Mouse (Mus musculus): ENCODE data around the gene Scamp1. TPM values are rescaled to one million over a fixed set of nuclear protein-coding genes. Genes with fewer than 3 reads are reported as not detected.

The Scamp1 gene
- polyA plus RNA-seq, 1 experiment from 2014 or later = 58.5 TPM

GRCm38 (mm10) chr13:94265291-94265690 lies 20.4 kb downstream of the Scamp1 start:
- no peak overlapping the region for H3K4me2 ChIP-seq (ENCODE audit: low read length)
- H3K4me1 ChIP-seq (ENCODE audit: control insufficient read depth, insufficient read depth, low read length) = 0 out of 2 replicates have a peak, but pooled peaks cover 2% of the 10 kb centered on the region
- DNase-seq (ENCODE audit: low spot score) = no peak
- H3K4me3 ChIP-seq (ENCODE audit: low read depth, low read length) = no peak overlapping the region
- H3K27ac ChIP-seq (ENCODE audit: low read depth, low read length) = no peak overlapping the region
- H3K9ac ChIP-seq (ENCODE audit: low read length) = no peak overlapping the region
- ATAC-seq = no peak
- H3K27me3 ChIP-seq (replicated peaks; ENCODE audit: control insufficient read depth, insufficient read depth, low read length) = no peaks in the 10 kb centered on the region
- 79% methylated on average over 3 of the region's 3 CpGs for WGBS
- no peaks in the 10 kb centered on the region for H3K9me3 ChIP-seq (replicated peaks; ENCODE audit: control insufficient read depth, low read length)
- H3K36me3 ChIP-seq (ENCODE audit: control insufficient read depth, insufficient read depth, low read length) = no peaks in the 10 kb centered on the region

GRCm38 (mm10) chr13:94263943-94264342 lies 21.7 kb downstream of the Scamp1 start:
- H3K27me3 ChIP-seq (replicated peaks; ENCODE audit: control insufficient read depth, insufficient read depth, low read length) = no peaks in the 10 kb centered on the region
- H3K27ac ChIP-seq (ENCODE audit: low read depth, low read length) = no peak overlapping the region
- DNase-seq (ENCODE audit: low spot score) (no peak), ATAC-seq (no peak)
- 83% methylated on average over 5 of the region's 5 CpGs for WGBS
- no peaks in the 10 kb centered on the region for H3K36me3 ChIP-seq (ENCODE audit: control insufficient read depth, insufficient read depth, low read length)
- no peaks in the 10 kb centered on the region for H3K9me3 ChIP-seq (replicated peaks; ENCODE audit: control insufficient read depth, low read length)
- no peak overlapping the region for H3K4me3 ChIP-seq (ENCODE audit: low read depth, low read length)
- H3K9ac ChIP-seq (ENCODE audit: low read length) = no peak overlapping the region
- H3K4me1 ChIP-seq (ENCODE audit: control insufficient read depth, insufficient read depth, low read length) = 0 out of 2 replicates have a peak, but pooled peaks cover 2% of the 10 kb centered on the region
- H3K4me2 ChIP-seq (ENCODE audit: low read length) = no peak overlapping the region

GRCm38 (mm10) chr13:94262551-94262950 lies 23.1 kb downstream of the Scamp1 start:
- Histone ChIP-seq H3K9ac (ENCODE audit: low read length) (no peak overlapping the region), H3K27ac (ENCODE audit: low read depth, low read length) (no peak overlapping the region), H3K27me3 (replicated peaks; ENCODE audit: control insufficient read depth, insufficient read depth, low read length) (no peaks in the 10 kb centered on the region), H3K4me1 (ENCODE audit: control insufficient read depth, insufficient read depth, low read length) (no peaks in the 10 kb centered on the region), H3K9me3 (replicated peaks; ENCODE audit: control insufficient read depth, low read length) (no peaks in the 10 kb centered on the region), H3K4me3 (ENCODE audit: low read depth, low read length) (no peak overlapping the region), H3K4me2 (ENCODE audit: low read length) (no peak overlapping the region), H3K36me3 (ENCODE audit: control insufficient read depth, insufficient read depth, low read length) (no peaks in the 10 kb centered on the region)
- no peak for ATAC-seq
- WGBS = 82% methylated on average over 4 of the region's 4 CpGs
- DNase-seq (ENCODE audit: low spot score) = no peak

GRCm38 (mm10) chr13:94261624-94262023 lies 24.0 kb downstream of the Scamp1 start:
- Histone ChIP-seq H3K4me3 (ENCODE audit: low read depth, low read length) (no peak overlapping the region), H3K9me3 (replicated peaks; ENCODE audit: control insufficient read depth, low read length) (no peaks in the 10 kb centered on the region), H3K4me1 (ENCODE audit: control insufficient read depth, insufficient read depth, low read length) (no peaks in the 10 kb centered on the region), H3K4me2 (ENCODE audit: low read length) (no peak overlapping the region), H3K9ac (ENCODE audit: low read length) (no peak overlapping the region), H3K27me3 (replicated peaks; ENCODE audit: control insufficient read depth, insufficient read depth, low read length) (no peaks in the 10 kb centered on the region), H3K36me3 (ENCODE audit: control insufficient read depth, insufficient read depth, low read length) (no peaks in the 10 kb centered on the region), H3K27ac (ENCODE audit: low read depth, low read length) (no peak overlapping the region)
- ATAC-seq (no peak), DNase-seq (ENCODE audit: low spot score) (no peak)
- WGBS = 80% methylated on average over 6 of the region's 6 CpGs

GRCm38 (mm10) chr13:94260961-94261360 lies 24.7 kb downstream of the Scamp1 start:
- no peak overlapping the region for H3K4me3 ChIP-seq (ENCODE audit: low read depth, low read length)
- no peak overlapping the region for H3K4me2 ChIP-seq (ENCODE audit: low read length)
- H3K36me3 ChIP-seq (ENCODE audit: control insufficient read depth, insufficient read depth, low read length) = no peaks in the 10 kb centered on the region
- 87% methylated on average over 8 of the region's 8 CpGs for WGBS
- DNase-seq (ENCODE audit: low spot score) (no peak), ATAC-seq (no peak)
- no peaks in the 10 kb centered on the region for H3K9me3 ChIP-seq (replicated peaks; ENCODE audit: control insufficient read depth, low read length)
- no peaks in the 10 kb centered on the region for H3K27me3 ChIP-seq (replicated peaks; ENCODE audit: control insufficient read depth, insufficient read depth, low read length)
- no peaks in the 10 kb centered on the region for H3K4me1 ChIP-seq (ENCODE audit: control insufficient read depth, insufficient read depth, low read length)
- H3K27ac ChIP-seq (ENCODE audit: low read depth, low read length) = no peak overlapping the region
- no peak overlapping the region for H3K9ac ChIP-seq (ENCODE audit: low read length)

- no peak overlapping the region for H3K4me3 ChIP-seq (ENCODE audit: low read depth, low read length)
- H3K27ac ChIP-seq (ENCODE audit: low read depth, low read length) = no peak overlapping the region
- no peaks in the 10 kb centered on the region for H3K36me3 ChIP-seq (ENCODE audit: control insufficient read depth, insufficient read depth, low read length)
- ATAC-seq = no peak
- H3K9me3 ChIP-seq (replicated peaks; ENCODE audit: control insufficient read depth, low read length) = no peaks in the 10 kb centered on the region
- no peak overlapping the region for H3K4me2 ChIP-seq (ENCODE audit: low read length)
- no peaks in the 10 kb centered on the region for H3K27me3 ChIP-seq (replicated peaks; ENCODE audit: control insufficient read depth, insufficient read depth, low read length)
- H3K9ac ChIP-seq (ENCODE audit: low read length) = no peak overlapping the region
- no peaks in the 10 kb centered on the region for H3K4me1 ChIP-seq (ENCODE audit: control insufficient read depth, insufficient read depth, low read length)
- no peak for DNase-seq (ENCODE audit: low spot score)
- 91% methylated on average over 5 of the region's 5 CpGs for WGBS
These were observed 26.4 kb downstream of the Scamp1 start for GRCm38 (mm10) chr13:94259210-94259609.

GRCm38 (mm10) chr13:94258530-94258929 lies 27.1 kb downstream of the Scamp1 start:
- Histone ChIP-seq H3K36me3 (ENCODE audit: control insufficient read depth, insufficient read depth, low read length) (no peaks in the 10 kb centered on the region), H3K4me1 (ENCODE audit: control insufficient read depth, insufficient read depth, low read length) (no peaks in the 10 kb centered on the region), H3K9ac (ENCODE audit: low read length) (no peak overlapping the region), H3K9me3 (replicated peaks; ENCODE audit: control insufficient read depth, low read length) (no peaks in the 10 kb centered on the region), H3K27me3 (replicated peaks; ENCODE audit: control insufficient read depth, insufficient read depth, low read length) (no peaks in the 10 kb centered on the region), H3K4me2 (ENCODE audit: low read length) (no peak overlapping the region), H3K4me3 (ENCODE audit: low read depth, low read length) (no peak overlapping the region), H3K27ac (ENCODE audit: low read depth, low read length) (no peak overlapping the region)
- WGBS = 91% methylated on average over 6 of the region's 6 CpGs
- no peak for ATAC-seq
- no peak for DNase-seq (ENCODE audit: low spot score)

- WGBS = 81% methylated on average over 2 of the region's 2 CpGs
- no peak overlapping the region for H3K27ac ChIP-seq (ENCODE audit: low read depth, low read length)
- ATAC-seq = no peak
- DNase-seq (ENCODE audit: low spot score) = no peak
- H3K4me3 ChIP-seq (ENCODE audit: low read depth, low read length) = no peak overlapping the region
- H3K4me1 ChIP-seq (ENCODE audit: control insufficient read depth, insufficient read depth, low read length) = no peaks in the 10 kb centered on the region
- no peaks in the 10 kb centered on the region for H3K36me3 ChIP-seq (ENCODE audit: control insufficient read depth, insufficient read depth, low read length)
- no peak overlapping the region for H3K9ac ChIP-seq (ENCODE audit: low read length)
- H3K9me3 ChIP-seq (replicated peaks; ENCODE audit: control insufficient read depth, low read length) = no peaks in the 10 kb centered on the region
- H3K4me2 ChIP-seq (ENCODE audit: low read length) = no peak overlapping the region
- no peaks in the 10 kb centered on the region for H3K27me3 ChIP-seq (replicated peaks; ENCODE audit: control insufficient read depth, insufficient read depth, low read length)
These were observed 27.9 kb downstream of the Scamp1 start for GRCm38 (mm10) chr13:94257711-94258110.

- Histone ChIP-seq H3K9me3 (replicated peaks; ENCODE audit: control insufficient read depth, low read length) (no peaks in the 10 kb centered on the region), H3K27ac (ENCODE audit: low read depth, low read length) (no peak overlapping the region), H3K4me1 (ENCODE audit: control insufficient read depth, insufficient read depth, low read length) (no peaks in the 10 kb centered on the region), H3K4me3 (ENCODE audit: low read depth, low read length) (no peak overlapping the region), H3K4me2 (ENCODE audit: low read length) (no peak overlapping the region), H3K9ac (ENCODE audit: low read length) (no peak overlapping the region), H3K27me3 (replicated peaks; ENCODE audit: control insufficient read depth, insufficient read depth, low read length) (no peaks in the 10 kb centered on the region), H3K36me3 (ENCODE audit: control insufficient read depth, insufficient read depth, low read length) (no peaks in the 10 kb centered on the region)
- WGBS = 94% methylated on average over 2 of the region's 2 CpGs
- DNase-seq (ENCODE audit: low spot score) (no peak), ATAC-seq (no peak)
These were observed 30.5 kb downstream of the Scamp1 start for GRCm38 (mm10) chr13:94255176-94255575.

Data from forebrain, embryonic 14.5 days (tissue).